Mouse (Mus musculus) stomach, postnatal 0 days (tissue): Measurements from ENCODE around the gene Foxd4.

Experiments
- CTCF ChIP-seq: IDR thresholded peaks from 2 replicates; pipeline ENCODE4 v1.5.1; 2016; ENCODE audit warnings: antibody characterized with exemption, low read depth, mild to moderate bottlenecking, moderate library complexity
- EP300 ChIP-seq: optimal IDR thresholded peaks from 2 replicates; pipeline ENCODE3; 2016; ENCODE audit warnings: antibody characterized with exemption

DNA sequence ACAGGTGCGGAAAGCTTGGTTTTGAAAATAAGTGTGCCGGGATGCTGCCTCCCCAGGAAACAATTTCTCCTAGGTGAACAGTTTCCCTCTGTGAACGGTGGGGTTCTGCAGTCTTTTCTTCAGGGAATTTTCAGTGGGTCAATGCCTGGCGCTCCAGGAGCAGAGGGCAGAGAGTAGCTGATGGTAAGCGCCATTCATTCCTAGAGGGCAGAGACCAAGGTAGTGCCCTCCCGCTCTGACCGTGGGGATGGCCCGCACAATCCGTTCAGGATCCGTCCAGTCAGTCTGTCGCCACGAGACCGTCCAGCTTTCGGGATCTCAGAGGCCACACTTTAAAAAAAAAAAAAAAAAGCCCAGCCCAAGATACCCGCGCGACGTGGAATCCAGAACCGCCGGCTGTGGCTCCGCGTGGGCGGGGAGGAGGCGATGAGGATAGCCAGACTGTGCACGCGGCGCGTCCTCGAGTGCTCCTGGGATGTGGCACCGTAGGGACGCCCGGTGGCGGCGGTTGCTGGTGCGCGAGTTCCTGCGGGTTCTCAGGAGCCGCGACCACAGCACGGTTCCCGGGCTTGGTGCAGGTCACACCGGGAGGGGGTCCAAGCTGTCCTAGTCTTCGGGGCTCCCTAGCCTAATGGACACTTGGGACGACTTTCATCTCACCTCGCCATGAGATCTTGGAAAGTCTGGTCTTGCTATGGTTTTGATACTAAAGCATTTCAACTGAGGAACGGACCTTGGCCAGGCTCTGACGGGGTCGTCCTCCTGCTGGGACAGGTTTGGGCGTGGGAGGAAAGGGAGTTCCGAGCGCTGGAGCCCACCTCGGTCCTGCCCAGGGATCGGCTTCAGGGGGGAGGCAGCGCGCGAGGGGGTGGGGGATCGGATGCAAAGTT, 3.7 kb downstream of the Foxd4 start:
- TF ChIP-seq CTCF (no peak), EP300 (no peak)
